Mouse (Mus musculus) heart, adult 2 months (tissue): ENCODE measurements at regions not wholly inside any gene's neighbourhood (a gene's known extent, or its start where the extent isn't known, plus 50 kb on each side); places are given as distances from the start of the nearest gene placed in this dataset.

ENCODE experiments used
- DNase-seq, 2 experiments: peaks; one replicate each; pipeline ENCODE4 v3.0.0; 2021
- H3K27ac ChIP-seq: fragments of 200-600 bp; 2 replicates; pipeline ENCODE4 v1.8.1; 2022
- H3K27me3 ChIP-seq: fragments of 200-500 bp; 2 replicates; pipeline ENCODE4 v1.6.1; 2012; ENCODE audit warnings: mild to moderate bottlenecking, low read length, inconsistent platforms, mixed read lengths; ENCODE audit not compliant: control insufficient read depth, insufficient read depth
- H3K36me3 ChIP-seq: fragments of 200-500 bp; 2 replicates; pipeline ENCODE4 v1.6.1; 2012; ENCODE audit warnings: low read length, inconsistent platforms; ENCODE audit not compliant: control insufficient read depth, insufficient read depth
- H3K4me1 ChIP-seq: fragments of 200-500 bp; 2 replicates; pipeline ENCODE4 v1.6.1; 2011; ENCODE audit warnings: low read length; ENCODE audit not compliant: control insufficient read depth, insufficient read depth
- H3K4me3 ChIP-seq: fragments of 200-600 bp; 2 replicates; pipeline ENCODE4 v1.8.1; 2022
- H3K79me2 ChIP-seq: fragments of 200-500 bp; replicated peaks from 2 replicates; pipeline ENCODE4 v1.6.1; 2012; ENCODE audit warnings: mild to moderate bottlenecking, inconsistent platforms, low read length, moderate library complexity, mixed read lengths; ENCODE audit not compliant: control insufficient read depth, insufficient read depth
- H3K9ac ChIP-seq: fragments of 200-500 bp; 2 replicates; pipeline ENCODE4 v1.6.1; 2012; ENCODE audit warnings: low read depth, mild to moderate bottlenecking, control low read depth, inconsistent platforms, low read length, mixed read lengths
- CTCF ChIP-seq: fragments of 200-600 bp; IDR thresholded peaks from 2 replicates; pipeline ENCODE4 v1.8.1; 2022; ENCODE audit warnings: antibody characterized with exemption, mild to moderate bottlenecking, moderate library complexity
- EP300 ChIP-seq: fragments of 200-500 bp; IDR thresholded peaks from 2 replicates; pipeline ENCODE4 v1.6.1; 2011; ENCODE audit warnings: low read depth, low read length, control low read depth; ENCODE audit not compliant: insufficient read depth
- POLR2A ChIP-seq: fragments of 200-500 bp; IDR thresholded peaks from 2 replicates; pipeline ENCODE4 v1.6.1; 2011; ENCODE audit warnings: mild to moderate bottlenecking, low read depth, low read length, control low read depth; ENCODE audit not compliant: insufficient read depth
- WGBS: fragments of 180-500 bp; shearing (Covaris S2); methylation state at CpG from one replicate; pipeline ENCODE4 v1.1.7; 2018; 5-methylcytosine and 5-hydroxymethylcytosine counted together
- intact Hi-C: fragments of 180-260 bp; cut with DNase I; formaldehyde crosslinking; loops from one replicate; pipeline ENCODE4 v1.15.1; 2025

GRCm38 (mm10) chr11:8725505-8725904, 61.2 kb upstream of the Tns3 start:
- H3K36me3 ChIP-seq, result no peaks in the 10 kb centered on the region
- no peaks in the 10 kb centered on the region for H3K27me3 ChIP-seq
- H3K79me2 ChIP-seq, result no peaks in the 10 kb centered on the region
- no peak overlapping the region for H3K9ac ChIP-seq
- no peak overlapping the region for H3K4me3 ChIP-seq
- H3K4me1 ChIP-seq, result no peaks in the 10 kb centered on the region
- no peak for TF ChIP-seq POLR2A
- TF ChIP-seq EP300, result no peak
- no peak for TF ChIP-seq CTCF
- WGBS, result 59% methylated on average over 4 of the region's 4 CpGs
- H3K27ac ChIP-seq, result no peak overlapping the region
- intact Hi-C loops, result loop anchor here (5.0 kb wide), 1 partner anchor 358 kb away; no protein-coding TSS in a partner anchor
- DNase-seq, result no peak

DNA sequence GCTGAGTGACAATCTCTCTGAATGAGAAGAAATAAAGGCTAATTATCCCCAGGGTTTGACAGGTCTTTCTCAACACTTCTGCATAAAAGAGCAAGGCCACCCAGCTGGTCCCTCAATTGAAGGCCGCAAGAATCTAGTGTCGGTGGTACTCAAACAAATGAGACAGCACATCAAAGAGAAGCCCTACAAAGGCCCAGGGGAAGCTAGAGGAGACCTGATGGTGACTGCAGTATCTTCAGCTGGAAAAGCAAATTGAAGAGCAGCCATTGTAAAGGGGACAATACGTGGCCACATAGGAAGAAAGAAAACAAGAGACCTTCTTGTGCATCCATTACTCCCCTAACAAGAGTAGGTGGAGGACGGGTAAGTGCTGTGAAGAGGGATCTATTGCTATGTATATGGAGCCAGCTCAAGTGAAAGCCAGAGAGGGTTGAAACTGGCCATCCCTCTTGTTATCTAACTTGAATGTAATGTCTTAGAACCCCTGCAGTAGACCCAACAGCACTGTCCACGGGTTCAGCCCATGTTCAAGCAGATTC, 58.8 kb upstream of the Tns3 start:
- H3K4me1 ChIP-seq, result no peaks in the 10 kb centered on the region
- no peaks in the 10 kb centered on the region for H3K36me3 ChIP-seq
- no peak overlapping the region for H3K27ac ChIP-seq
- no peak overlapping the region for H3K4me3 ChIP-seq
- 62% methylated on average over 5 of the region's 5 CpGs for WGBS
- no peak overlapping the region for H3K9ac ChIP-seq
- H3K79me2 ChIP-seq, result no peaks in the 10 kb centered on the region
- TF ChIP-seq CTCF (no peak), POLR2A (no peak), EP300 (no peak)
- H3K27me3 ChIP-seq, result no peaks in the 10 kb centered on the region
- intact Hi-C loops, result no loop called here
- DNase-seq, result no peak

DNA sequence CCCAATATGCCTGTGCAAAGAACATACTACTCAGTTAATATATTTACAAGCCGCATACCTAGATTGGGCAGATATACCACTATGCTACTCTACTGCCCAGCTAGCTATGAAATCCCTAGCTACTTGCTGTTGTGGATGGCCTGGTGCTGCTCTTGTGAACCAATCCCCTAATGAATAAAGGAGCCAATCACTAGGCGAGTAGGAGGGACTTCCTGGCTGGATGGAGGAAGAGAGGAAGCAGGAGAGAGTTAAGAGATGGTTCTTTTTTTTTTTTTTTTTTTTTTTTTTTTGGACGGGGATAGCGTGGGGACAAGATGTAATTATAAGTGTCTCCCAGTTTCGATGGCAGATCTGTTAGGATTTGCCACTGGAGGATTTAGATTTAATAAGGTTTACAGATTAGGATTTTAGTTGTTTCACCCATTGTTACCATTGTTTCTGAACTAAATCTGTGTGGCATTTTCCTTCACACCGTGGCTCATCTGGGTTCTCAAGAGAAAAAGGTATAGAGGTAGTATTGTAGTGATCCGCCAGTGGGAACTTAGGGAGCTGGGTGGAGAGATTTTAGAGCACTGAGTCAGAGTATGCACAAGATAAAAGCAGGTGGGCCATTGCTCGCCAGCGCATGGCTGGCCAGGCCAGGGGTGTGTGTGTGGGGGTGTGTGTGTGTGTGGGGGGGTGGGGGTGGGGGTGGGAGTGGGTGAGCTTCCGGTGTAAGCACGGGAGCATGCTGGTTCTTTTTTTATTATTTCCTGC, 55.1 kb upstream of the Tns3 start:
- DNase-seq, result no peak
- intact Hi-C loops, result no loop called here
- 80% methylated on average over 11 of the region's 11 CpGs for WGBS
- H3K4me3 ChIP-seq, result no peak overlapping the region
- H3K27me3 ChIP-seq, result no peaks in the 10 kb centered on the region
- TF ChIP-seq POLR2A, result no peak
- TF ChIP-seq EP300, result no peak
- no peaks in the 10 kb centered on the region for H3K4me1 ChIP-seq
- no peak overlapping the region for H3K9ac ChIP-seq
- no peaks in the 10 kb centered on the region for H3K36me3 ChIP-seq
- no peaks in the 10 kb centered on the region for H3K79me2 ChIP-seq
- H3K27ac ChIP-seq, result no peak overlapping the region

DNA sequence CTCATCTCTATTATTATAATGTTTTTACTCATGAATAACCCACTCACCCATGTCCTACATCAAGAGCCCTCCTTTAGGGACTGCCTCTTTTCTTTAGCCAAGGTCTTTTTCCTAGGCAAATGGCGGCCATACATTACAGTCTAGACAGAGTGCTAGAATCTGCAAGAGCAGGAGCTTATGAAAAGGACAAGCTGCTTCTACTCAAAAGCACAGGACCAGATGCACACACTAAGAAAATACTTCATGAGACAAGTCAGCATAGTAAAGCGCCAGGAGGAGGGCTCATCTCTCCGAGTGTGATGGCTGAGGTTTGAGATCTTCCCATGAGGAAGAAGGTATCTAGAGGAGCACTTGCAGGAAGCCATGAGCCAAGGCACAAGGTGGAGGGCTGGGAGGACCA, 53.4 kb upstream of the Tns3 start:
- no peak overlapping the region for H3K4me3 ChIP-seq
- H3K9ac ChIP-seq, result no peak overlapping the region
- H3K79me2 ChIP-seq, result no peaks in the 10 kb centered on the region
- H3K27me3 ChIP-seq, result no peaks in the 10 kb centered on the region
- DNase-seq, result no peak
- H3K27ac ChIP-seq, result no peak overlapping the region
- intact Hi-C loops, result no loop called here
- H3K4me1 ChIP-seq, result no peaks in the 10 kb centered on the region
- H3K36me3 ChIP-seq, result no peaks in the 10 kb centered on the region
- 94% methylated on average over 3 of the region's 3 CpGs for WGBS
- TF ChIP-seq POLR2A, result no peak
- no peak for TF ChIP-seq EP300

GRCm38 (mm10) chr11:8716858-8717257, 52.5 kb upstream of the Tns3 start:
- intact Hi-C loops, result no loop called here
- Histone ChIP-seq H3K9ac (no peak overlapping the region), H3K4me1 (no peaks in the 10 kb centered on the region), H3K36me3 (no peaks in the 10 kb centered on the region), H3K4me3 (no peak overlapping the region), H3K27me3 (no peaks in the 10 kb centered on the region), H3K27ac (no peak overlapping the region), H3K79me2 (no peaks in the 10 kb centered on the region)
- TF ChIP-seq POLR2A, result no peak
- no peak for TF ChIP-seq CTCF
- no peak for TF ChIP-seq EP300
- no peak for DNase-seq
- 40% methylated on average over 5 of the region's 5 CpGs for WGBS

- Histone ChIP-seq H3K4me1 (no peaks in the 10 kb centered on the region), H3K27me3 (no peaks in the 10 kb centered on the region), H3K9ac (no peak overlapping the region), H3K4me3 (no peak overlapping the region), H3K27ac (no peak overlapping the region), H3K36me3 (no peaks in the 10 kb centered on the region), H3K79me2 (no peaks in the 10 kb centered on the region)
- TF ChIP-seq POLR2A, result no peak
- no peak for TF ChIP-seq EP300
- intact Hi-C loops, result no loop called here
- WGBS, result 85% methylated on average over 2 of the region's 2 CpGs
- no peak for DNase-seq
These were observed 51.4 kb upstream of the Tns3 start for GRCm38 (mm10) chr11:8715775-8716174.
